Mouse (Mus musculus) forebrain, embryonic 16.5 days (tissue): ENCODE data around the gene Ndufv2. TPM values are rescaled to one million over a fixed set of nuclear protein-coding genes. Genes with fewer than 3 reads are reported as not detected.

Experiments
- ATAC-seq: fragments of 200-750 bp; cut with Nextera tagmentation; 2 replicates; pipeline ENCODE4 v1.8.0; 2017; ENCODE audit warnings: mild to moderate bottlenecking, moderate library complexity
- H3K27ac ChIP-seq: fragments of 300-500 bp; sonication (generic); 2 replicates; pipeline ENCODE4 v1.5.1; 2014; ENCODE audit warnings: low read length, control low read depth
- H3K27me3 ChIP-seq: fragments of 300-500 bp; sonication (generic); replicated peaks from 2 replicates; pipeline ENCODE4 v1.6.1; 2014; ENCODE audit warnings: low read length; ENCODE audit not compliant: control insufficient read depth, insufficient read depth
- H3K36me3 ChIP-seq: fragments of 300-500 bp; sonication (generic); 2 replicates; pipeline ENCODE4 v1.6.1; 2014; ENCODE audit not compliant: control insufficient read depth, insufficient read depth
- H3K4me1 ChIP-seq: fragments of 300-500 bp; sonication (generic); replicated peaks from 2 replicates; pipeline ENCODE4 v1.6.1; 2014; ENCODE audit warnings: low read length; ENCODE audit not compliant: control insufficient read depth, insufficient read depth
- H3K4me2 ChIP-seq: fragments of 300-500 bp; sonication (generic); 2 replicates; pipeline ENCODE4 v1.6.1; 2014; ENCODE audit warnings: mild to moderate bottlenecking, low read length, control low read depth
- H3K4me3 ChIP-seq: fragments of 300-500 bp; sonication (generic); replicated peaks from 2 replicates; pipeline ENCODE4 v1.5.1; 2014; ENCODE audit warnings: mild to moderate bottlenecking, low read length, control low read depth
- H3K9ac ChIP-seq: fragments of 300-500 bp; sonication (generic); replicated peaks from 2 replicates; pipeline ENCODE4 v1.6.1; 2014; ENCODE audit warnings: low read depth, low read length, control low read depth
- H3K9me3 ChIP-seq: fragments of 300-500 bp; sonication (generic); 2 replicates; pipeline ENCODE4 v1.6.1; 2016; ENCODE audit warnings: low read length; ENCODE audit not compliant: control insufficient read depth
- WGBS: fragments of 180-500 bp; shearing (Covaris S2); extraction: QIAGEN DNeasy Blood & Tissue Kit; methylation state at CpG from one replicate; pipeline ENCODE4 v1.1.7; 2014; 5-methylcytosine and 5-hydroxymethylcytosine counted together
- polyA plus RNA-seq: library from polyadenylated mRNA; unstranded; fragments of >200 nt; fragmentation: Nextera tagmentation; extraction: Ambion mirVana; gene quantifications from 2 replicates; pipeline ENCODE4 v1.2.1, GENCODE M21; 2015

Gene Ndufv2
- polyA plus RNA-seq, 1 experiment from 2014 or later: 339 TPM

DNA sequence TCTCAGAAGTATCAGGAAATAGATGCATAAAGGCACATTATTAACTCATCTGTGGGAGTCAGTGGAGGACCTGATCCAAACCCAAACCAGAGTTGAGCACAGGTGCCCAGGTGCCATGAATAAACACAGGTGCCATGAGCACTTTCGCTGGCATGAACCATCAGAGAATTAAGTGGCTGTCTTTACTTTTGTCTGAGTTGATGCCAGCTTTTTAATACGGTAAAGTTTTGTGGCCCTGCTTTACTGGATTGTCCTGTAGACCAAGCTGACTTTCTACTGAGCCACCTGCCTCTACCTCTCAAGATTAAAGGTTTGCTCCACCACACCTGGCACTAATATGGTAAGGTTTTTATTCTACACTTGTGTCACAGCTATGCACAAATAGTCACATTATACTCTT lies 9.3 kb downstream of the Ndufv2 start:
- Histone ChIP-seq H3K36me3 (peaks cover 7% of the 10 kb centered on the region), H3K27ac (no peak overlapping the region), H3K4me3 (no peak overlapping the region), H3K27me3 (no peaks in the 10 kb centered on the region), H3K9ac (no peak overlapping the region), H3K4me1 (no peaks in the 10 kb centered on the region), H3K4me2 (no peak overlapping the region), H3K9me3 (no peaks in the 10 kb centered on the region)
- 96% methylated on average over 2 of the region's 2 CpGs for WGBS
- ATAC-seq: no peak

DNA sequence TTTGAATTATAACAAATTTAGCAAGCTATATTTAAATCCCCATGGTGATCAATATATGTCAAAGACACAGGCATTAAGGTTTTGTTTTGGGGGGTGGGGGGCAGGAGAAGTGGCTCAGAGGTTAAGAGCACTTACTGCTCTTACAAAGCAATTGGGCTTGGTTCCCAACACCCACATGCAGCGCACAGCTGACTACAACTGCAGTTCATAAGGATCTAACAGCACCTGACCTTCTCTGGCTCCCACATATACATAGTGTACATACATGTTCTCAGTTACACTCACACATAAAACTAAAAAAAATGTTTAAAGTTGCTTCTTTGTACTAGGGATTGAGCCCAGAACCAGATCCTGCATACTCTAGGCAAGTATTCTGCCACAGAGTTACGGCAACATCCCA lies 10.0 kb downstream of the Ndufv2 start:
- no peak overlapping the region for H3K27ac ChIP-seq
- H3K4me2 ChIP-seq: no peak overlapping the region
- no peaks in the 10 kb centered on the region for H3K9me3 ChIP-seq
- H3K4me1 ChIP-seq: no peaks in the 10 kb centered on the region
- 89% methylated on average over 2 of the region's 2 CpGs for WGBS
- no peak overlapping the region for H3K9ac ChIP-seq
- H3K36me3 ChIP-seq: peaks cover 9% of the 10 kb centered on the region
- no peaks in the 10 kb centered on the region for H3K27me3 ChIP-seq
- H3K4me3 ChIP-seq: no peak overlapping the region
- no peak for ATAC-seq

DNA sequence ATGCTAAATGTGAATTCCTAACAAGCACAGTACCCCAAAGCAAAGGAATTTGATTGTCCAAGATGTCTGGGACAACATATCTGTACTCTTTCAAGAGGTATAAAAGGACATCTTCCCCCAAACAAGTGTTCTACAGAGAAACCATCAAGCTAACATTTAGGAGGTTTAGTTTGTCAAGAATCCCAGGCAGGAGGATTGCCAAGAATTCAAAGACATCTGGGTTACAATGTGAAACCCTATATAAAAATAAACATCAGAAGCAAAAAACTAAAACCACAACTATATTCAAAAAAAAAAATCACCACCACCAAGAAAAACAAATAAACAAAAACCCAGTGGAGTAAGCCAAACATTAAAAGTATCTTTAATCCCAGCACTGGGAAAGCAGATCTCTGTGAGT lies 11.1 kb downstream of the Ndufv2 start:
- peaks cover 9% of the 10 kb centered on the region for H3K36me3 ChIP-seq
- no peak for ATAC-seq

DNA sequence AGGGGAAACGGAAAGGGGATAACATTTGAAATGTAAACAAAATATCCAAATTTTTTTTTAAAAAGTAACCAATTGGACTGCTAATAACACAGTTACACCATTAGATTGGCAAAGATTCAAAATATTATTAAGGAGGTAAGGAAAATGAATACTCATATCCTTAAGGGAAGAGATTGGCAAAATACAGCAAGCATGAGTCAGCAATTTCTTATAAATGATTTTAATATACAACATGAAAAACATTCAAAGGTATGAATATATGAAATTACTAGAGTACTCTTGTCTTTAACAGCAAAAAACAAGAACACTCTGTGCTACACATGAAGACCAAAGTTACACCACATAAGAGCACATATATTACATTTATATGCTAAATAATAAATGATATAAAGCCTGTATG lies 16.3 kb downstream of the Ndufv2 start:
- H3K4me2 ChIP-seq: no peak overlapping the region
- no peaks in the 10 kb centered on the region for H3K9me3 ChIP-seq
- H3K27ac ChIP-seq: no peak overlapping the region
- H3K9ac ChIP-seq: no peak overlapping the region
- peaks cover 10% of the 10 kb centered on the region for H3K36me3 ChIP-seq
- no peaks in the 10 kb centered on the region for H3K4me1 ChIP-seq
- no peak for ATAC-seq
- no peaks in the 10 kb centered on the region for H3K27me3 ChIP-seq
- WGBS: 93% methylated on average over 1 of the region's 1 CpGs
- no peak overlapping the region for H3K4me3 ChIP-seq

More for the DNA sequence above, 11.1 kb downstream of the Ndufv2 start:
- no peak overlapping the region for H3K27ac ChIP-seq
- H3K9me3 ChIP-seq: no peaks in the 10 kb centered on the region
- H3K9ac ChIP-seq: no peak overlapping the region
- H3K4me3 ChIP-seq: no peak overlapping the region
- no peaks in the 10 kb centered on the region for H3K4me1 ChIP-seq
- H3K4me2 ChIP-seq: no peak overlapping the region
- H3K27me3 ChIP-seq: no peaks in the 10 kb centered on the region

DNA sequence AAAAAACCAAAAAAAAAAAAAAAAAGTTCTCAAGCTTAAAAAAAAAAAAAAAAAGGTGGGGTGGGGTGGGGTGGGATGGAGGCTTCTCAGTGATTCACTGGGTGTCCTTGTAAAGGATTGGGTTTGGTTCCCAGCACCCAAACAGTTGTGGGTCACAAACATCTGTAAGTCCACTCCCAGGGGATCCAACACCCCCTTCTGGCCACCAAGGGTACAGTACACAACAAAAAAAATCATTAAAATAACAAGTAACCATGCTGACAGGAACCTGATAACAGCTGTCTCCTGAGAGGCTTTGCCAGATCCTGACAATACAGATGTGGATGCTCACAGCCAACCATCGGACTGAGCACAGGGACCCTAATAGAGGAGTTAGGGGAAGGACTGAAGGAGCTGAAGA lies 16.9 kb downstream of the Ndufv2 start:
- Histone ChIP-seq H3K27me3 (no peaks in the 10 kb centered on the region), H3K4me1 (no peaks in the 10 kb centered on the region), H3K9me3 (no peaks in the 10 kb centered on the region), H3K4me2 (no peak overlapping the region), H3K9ac (no peak overlapping the region), H3K36me3 (peaks cover 13% of the 10 kb centered on the region), H3K27ac (no peak overlapping the region), H3K4me3 (no peak overlapping the region)
- 90% methylated on average over 1 of the region's 1 CpGs for WGBS
- no peak for ATAC-seq

DNA sequence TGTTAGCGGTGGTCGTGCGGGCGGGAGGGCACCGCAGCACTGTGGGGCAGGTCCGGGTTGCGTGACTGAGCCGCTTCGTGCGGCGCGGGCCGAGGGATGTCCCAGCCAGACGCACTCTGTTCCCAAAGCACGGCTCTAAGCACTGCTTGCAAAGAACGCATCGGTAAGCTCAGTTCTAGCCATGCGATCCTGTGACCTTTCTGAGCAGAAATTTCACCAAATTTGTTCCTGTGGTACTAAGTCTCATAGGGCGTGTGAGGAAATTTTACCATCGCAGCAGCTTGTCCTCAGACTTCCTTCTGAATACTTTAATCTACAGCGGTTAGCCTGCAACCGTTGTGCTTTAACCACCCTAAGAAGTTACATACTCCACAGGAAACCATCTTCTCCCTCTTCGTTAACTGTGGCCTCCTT lies 23.9 kb downstream of the Ndufv2 start:
- peaks cover 11% of the 10 kb centered on the region for H3K36me3 ChIP-seq
- H3K4me3 ChIP-seq: peak overlapping the region; percentile 91
- under 1% methylated on average over 23 of the region's 23 CpGs for WGBS
- H3K4me1 ChIP-seq: peaks cover 15% of the 10 kb centered on the region
- H3K9me3 ChIP-seq: no peaks in the 10 kb centered on the region
- H3K4me2 ChIP-seq: peak overlapping the region; percentile 84
- H3K27me3 ChIP-seq: no peaks in the 10 kb centered on the region
- peak overlapping the region; percentile 92 for H3K9ac ChIP-seq
- peak; percentile 62 for ATAC-seq
- H3K27ac ChIP-seq: peak overlapping the region; percentile 95

DNA sequence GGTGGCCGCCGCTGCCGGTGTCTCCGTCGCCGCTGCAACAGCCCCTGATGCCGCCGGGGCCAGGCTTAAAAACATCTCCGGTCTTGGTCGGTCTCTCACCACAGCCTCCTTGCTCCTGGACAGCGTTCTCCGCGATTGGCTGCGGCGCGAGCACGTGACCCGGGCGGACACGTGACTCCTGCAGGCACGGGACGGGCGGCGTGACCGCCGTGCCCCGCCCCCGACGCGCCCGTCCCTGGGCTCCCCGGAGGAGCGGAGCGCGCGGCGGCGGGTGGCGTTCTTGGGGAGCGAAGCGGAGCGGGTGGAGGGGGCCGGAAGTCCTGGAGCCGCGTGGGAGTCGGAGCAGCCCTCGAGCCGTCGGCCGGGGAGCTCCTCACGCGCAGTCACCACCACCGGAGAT lies 24.4 kb downstream of the Ndufv2 start, which contains the start of gene Ankrd12:
Gene Ankrd12 (minus strand): TSS at position 156 of the 400 bp plus-strand sequence.
- peak within 1 kb of the TSS; percentile 91 for H3K4me3 ChIP-seq
- peaks cover 11% of the 10 kb centered on the region for H3K36me3 ChIP-seq
- 1% methylated on average over 53 of the region's 53 CpGs for WGBS
- H3K9ac ChIP-seq: peak within 1 kb of the TSS; percentile 92
- H3K4me2 ChIP-seq: peak within 1 kb of the TSS; percentile 84
- H3K9me3 ChIP-seq: no peaks in the 10 kb centered on the region
- H3K27ac ChIP-seq: peak within 1 kb of the TSS; percentile 95
- H3K27me3 ChIP-seq: no peaks in the 10 kb centered on the region
- ATAC-seq: peak; percentile 97
- peaks cover 15% of the 10 kb centered on the region for H3K4me1 ChIP-seq

DNA sequence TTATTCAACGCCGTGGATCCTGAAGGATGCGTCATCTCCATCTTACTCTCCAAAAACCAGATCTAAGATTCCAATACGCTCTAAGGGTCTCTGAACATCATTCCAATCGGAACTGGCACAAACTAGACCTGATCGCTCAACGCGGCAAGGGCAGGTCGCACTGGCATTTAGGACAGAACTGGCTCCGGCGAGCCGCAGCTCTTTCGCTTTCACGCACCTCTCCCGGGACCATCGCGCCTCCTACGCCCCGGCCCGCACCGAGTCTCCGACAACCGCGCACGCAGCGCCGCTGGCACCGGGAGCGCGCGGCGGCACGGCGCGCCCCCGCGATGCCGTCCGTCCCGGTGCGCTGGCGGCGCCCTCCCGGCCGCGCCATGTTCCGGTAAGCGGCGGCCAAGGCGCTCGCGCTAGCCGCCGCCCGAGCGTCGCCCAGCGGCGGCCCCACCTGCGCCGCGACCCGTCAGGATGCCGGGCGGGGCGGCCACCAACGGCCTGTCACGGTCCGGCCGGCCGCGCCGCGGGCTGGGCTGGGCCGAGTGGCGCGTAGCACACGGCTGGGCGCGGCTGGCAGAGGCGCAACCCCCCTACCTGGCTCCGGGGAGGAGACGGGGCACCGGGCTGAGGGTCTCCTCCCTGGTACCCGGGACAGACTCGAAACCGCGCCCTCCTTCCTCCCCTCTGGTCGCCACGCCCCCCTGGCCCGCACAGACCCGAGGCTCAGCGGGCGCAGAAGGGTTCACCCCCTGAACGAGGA lies 25.0 kb downstream of the Ndufv2 start:
- ATAC-seq: peak; percentile 85
- Histone ChIP-seq H3K4me1 (peaks cover 15% of the 10 kb centered on the region), H3K36me3 (peaks cover 11% of the 10 kb centered on the region), H3K27me3 (no peaks in the 10 kb centered on the region), H3K9me3 (no peaks in the 10 kb centered on the region), H3K4me2 (peak overlapping the region; percentile 73), H3K27ac (peak overlapping the region; percentile 95), H3K9ac (peak overlapping the region; percentile 92), H3K4me3 (peak overlapping the region; percentile 91)
- whole genome bisulfite sequencing: under 1% methylated on average over 81 of the region's 95 CpGs

DNA sequence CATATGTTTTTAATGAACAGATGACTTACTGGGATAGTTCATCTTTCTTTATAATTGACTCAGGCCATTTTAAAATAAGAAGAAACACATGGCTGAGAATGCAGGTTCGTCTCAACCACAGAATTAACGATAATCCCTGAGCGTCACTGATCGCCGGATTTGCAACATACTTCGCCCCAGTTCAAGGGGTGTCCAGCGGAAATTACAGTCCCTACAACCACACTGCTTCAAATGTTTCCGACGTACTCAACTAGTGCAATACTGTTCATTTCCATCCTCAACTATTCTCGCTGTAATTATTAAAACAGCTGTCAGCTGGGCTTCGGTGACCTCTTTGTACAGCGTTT lies 25.6 kb downstream of the Ndufv2 start:
- WGBS: 1% methylated on average over 12 of the region's 12 CpGs
- Histone ChIP-seq H3K9me3 (no peaks in the 10 kb centered on the region), H3K27me3 (no peaks in the 10 kb centered on the region), H3K4me3 (peak overlapping the region; percentile 91), H3K4me1 (peaks cover 15% of the 10 kb centered on the region), H3K9ac (peak overlapping the region; percentile 92), H3K36me3 (peaks cover 11% of the 10 kb centered on the region), H3K27ac (peak overlapping the region; percentile 95), H3K4me2 (peak overlapping the region; percentile 73)
- ATAC-seq: no peak
